Mouse (Mus musculus): ENCODE results near the gene Ezh1. TPM values are rescaled to one million over a fixed set of nuclear protein-coding genes. Genes with fewer than 3 reads are reported as not detected.

Ezh1 gene
- polyA plus RNA-seq, 1 experiment = 42.8 TPM

GRCm38 (mm10) chr11:101149178-101150105 is 76.8 kb downstream of the Ezh1 start:
- Histone ChIP-seq H3K4me1 (ENCODE audit: control insufficient read depth, insufficient read depth, low read length) (peaks cover 2% of the 10 kb centered on the region), H3K9me3 (replicated peaks; ENCODE audit: control insufficient read depth, insufficient read depth, low read length, poor library complexity, severe bottlenecking) (no peaks in the 10 kb centered on the region), H3K27me3 (ENCODE audit: control insufficient read depth, insufficient read depth, low read length, poor library complexity, severe bottlenecking) (no peaks in the 10 kb centered on the region), H3K4me3 (ENCODE audit: low read depth, low read length) (no peak overlapping the region), H3K27ac (ENCODE audit: insufficient read depth, low read length) (no peak overlapping the region), H3K36me3 (ENCODE audit: control insufficient read depth, insufficient read depth, low read length, poor library complexity, severe bottlenecking) (no peaks in the 10 kb centered on the region), H3K9ac (ENCODE audit: low read depth, poor library complexity, severe bottlenecking) (no peak overlapping the region)
- no peak for TF ChIP-seq POLR2A (IDR thresholded peaks at IDR 0.05; ENCODE audit: insufficient read depth, low read length)
- no peak for TF ChIP-seq EP300 (IDR thresholded peaks at IDR 0.05; ENCODE audit: insufficient read depth, low read depth, low read length)
- no peak for TF ChIP-seq CTCF (IDR thresholded peaks at IDR 0.05; ENCODE audit: low read depth, low read length)

DNA sequence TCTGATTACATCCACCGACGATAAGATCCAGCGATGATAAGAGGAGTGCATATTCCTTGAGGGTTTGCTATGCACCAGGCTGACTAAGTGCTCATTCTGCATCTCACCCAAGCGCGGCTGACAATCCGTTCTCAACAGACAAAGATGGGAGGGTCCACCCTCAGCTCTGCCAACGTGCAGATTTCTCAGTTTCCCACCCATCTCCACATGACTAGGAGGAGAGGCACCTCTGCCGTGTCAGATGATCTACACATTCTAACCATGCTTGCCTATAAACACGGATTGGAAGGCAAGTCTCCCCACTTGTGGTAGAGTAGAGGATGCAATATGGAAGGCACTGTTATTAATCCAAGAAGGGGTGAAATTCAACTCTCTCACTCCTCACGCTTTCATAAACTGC is 77.5 kb downstream of the Ezh1 start:
- no peaks in the 10 kb centered on the region for H3K27me3 ChIP-seq (ENCODE audit: control insufficient read depth, insufficient read depth, low read length, poor library complexity, severe bottlenecking)
- TF ChIP-seq CTCF (IDR thresholded peaks at IDR 0.05; ENCODE audit: low read depth, low read length) (no peak), POLR2A (IDR thresholded peaks at IDR 0.05; ENCODE audit: insufficient read depth, low read length) (no peak), EP300 (IDR thresholded peaks at IDR 0.05; ENCODE audit: insufficient read depth, low read depth, low read length) (no peak)
- peaks cover 2% of the 10 kb centered on the region for H3K4me1 ChIP-seq (ENCODE audit: control insufficient read depth, insufficient read depth, low read length)
- H3K9me3 ChIP-seq (replicated peaks; ENCODE audit: control insufficient read depth, insufficient read depth, low read length, poor library complexity, severe bottlenecking) = no peaks in the 10 kb centered on the region
- no peak overlapping the region for H3K4me3 ChIP-seq (ENCODE audit: low read depth, low read length)
- H3K27ac ChIP-seq (ENCODE audit: insufficient read depth, low read length) = no peak overlapping the region
- no peak overlapping the region for H3K9ac ChIP-seq (ENCODE audit: low read depth, poor library complexity, severe bottlenecking)
- H3K36me3 ChIP-seq (ENCODE audit: control insufficient read depth, insufficient read depth, low read length, poor library complexity, severe bottlenecking) = no peaks in the 10 kb centered on the region

DNA sequence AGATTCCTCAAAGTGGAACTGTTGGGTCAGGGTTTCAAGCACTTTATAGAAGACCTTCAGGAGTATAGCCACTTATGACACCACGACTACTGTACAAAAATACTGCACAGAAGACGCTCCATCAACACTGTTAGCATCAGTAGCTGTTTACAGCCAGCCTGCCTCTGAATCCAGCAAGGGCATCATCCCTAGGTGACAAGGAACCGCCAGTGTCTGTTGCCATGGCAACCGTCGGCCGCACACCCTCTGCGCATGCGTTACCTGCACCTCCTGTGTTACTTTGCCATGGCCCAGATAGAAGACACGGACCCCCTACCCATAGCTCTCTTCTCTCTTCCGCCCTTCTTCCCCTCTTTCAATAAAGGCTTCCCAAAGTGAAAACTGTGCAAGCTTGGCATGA is 79.9 kb downstream of the Ezh1 start:
- Histone ChIP-seq H3K27me3 (ENCODE audit: control insufficient read depth, insufficient read depth, low read length, poor library complexity, severe bottlenecking) (no peaks in the 10 kb centered on the region), H3K9me3 (replicated peaks; ENCODE audit: control insufficient read depth, insufficient read depth, low read length, poor library complexity, severe bottlenecking) (no peaks in the 10 kb centered on the region), H3K4me1 (ENCODE audit: control insufficient read depth, insufficient read depth, low read length) (peaks cover 2% of the 10 kb centered on the region), H3K4me3 (ENCODE audit: low read depth, low read length) (no peak overlapping the region), H3K27ac (ENCODE audit: insufficient read depth, low read length) (no peak overlapping the region), H3K9ac (ENCODE audit: low read depth, poor library complexity, severe bottlenecking) (no peak overlapping the region), H3K36me3 (ENCODE audit: control insufficient read depth, insufficient read depth, low read length, poor library complexity, severe bottlenecking) (no peaks in the 10 kb centered on the region)
- no peak for TF ChIP-seq EP300 (IDR thresholded peaks at IDR 0.05; ENCODE audit: insufficient read depth, low read depth, low read length)
- no peak for TF ChIP-seq CTCF (IDR thresholded peaks at IDR 0.05; ENCODE audit: low read depth, low read length)
- no peak for TF ChIP-seq POLR2A (IDR thresholded peaks at IDR 0.05; ENCODE audit: insufficient read depth, low read length)

- Histone ChIP-seq H3K27ac (ENCODE audit: insufficient read depth, low read length) (peak overlapping the region; percentile 35), H3K9ac (ENCODE audit: low read depth, poor library complexity, severe bottlenecking) (peak overlapping the region; percentile 10), H3K36me3 (ENCODE audit: control insufficient read depth, insufficient read depth, low read length, poor library complexity, severe bottlenecking) (no peaks in the 10 kb centered on the region), H3K4me3 (ENCODE audit: low read depth, low read length) (peak overlapping the region; percentile 7), H3K9me3 (replicated peaks; ENCODE audit: control insufficient read depth, insufficient read depth, low read length, poor library complexity, severe bottlenecking) (no peaks in the 10 kb centered on the region), H3K4me1 (ENCODE audit: control insufficient read depth, insufficient read depth, low read length) (no peaks in the 10 kb centered on the region), H3K27me3 (ENCODE audit: control insufficient read depth, insufficient read depth, low read length, poor library complexity, severe bottlenecking) (no peaks in the 10 kb centered on the region)
- TF ChIP-seq CTCF (IDR thresholded peaks at IDR 0.05; ENCODE audit: low read depth, low read length) (no peak), EP300 (IDR thresholded peaks at IDR 0.05; ENCODE audit: insufficient read depth, low read depth, low read length) (no peak), POLR2A (IDR thresholded peaks at IDR 0.05; ENCODE audit: insufficient read depth, low read length) (no peak)
Measured at GRCm38 (mm10) chr11:101143338-101144225, 82.7 kb downstream of the Ezh1 start.

DNA sequence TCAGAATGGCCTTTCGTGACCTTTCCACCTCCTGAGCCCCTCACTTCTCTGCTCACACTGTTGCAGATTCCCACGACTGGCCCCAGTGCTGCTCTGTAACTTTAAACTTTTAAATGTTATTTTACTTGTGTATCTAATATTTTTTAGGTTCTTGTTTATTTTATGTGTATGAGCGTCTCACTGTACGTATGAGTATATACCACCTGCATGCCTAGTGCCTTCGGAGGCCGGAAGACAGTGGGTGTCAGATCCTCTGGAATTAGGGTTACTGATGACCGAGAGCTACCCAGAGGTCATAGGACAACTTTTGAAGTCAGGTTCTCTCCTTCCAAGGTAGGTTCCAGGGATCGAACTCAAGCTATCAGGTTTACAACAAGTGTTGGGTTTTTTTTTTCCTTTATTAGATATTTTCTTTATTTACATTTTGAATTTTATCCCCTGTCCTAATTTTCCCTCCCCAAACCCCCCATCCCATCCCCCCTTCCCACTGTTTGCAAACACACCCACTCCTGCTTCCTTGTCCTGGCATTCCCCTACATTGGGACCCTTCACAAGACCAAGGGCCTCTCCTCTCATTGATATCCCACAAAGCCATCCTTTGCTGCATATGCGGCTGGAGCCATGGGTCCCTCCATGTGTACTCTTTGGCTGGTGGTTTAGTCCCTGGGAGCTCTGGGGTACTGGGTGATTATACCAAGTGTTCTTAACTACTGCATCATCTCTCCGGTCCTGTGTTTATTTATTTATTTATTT is 83.9 kb downstream of the Ezh1 start:
- Histone ChIP-seq H3K4me3 (ENCODE audit: low read depth, low read length) (no peak overlapping the region), H3K9me3 (replicated peaks; ENCODE audit: control insufficient read depth, insufficient read depth, low read length, poor library complexity, severe bottlenecking) (no peaks in the 10 kb centered on the region), H3K36me3 (ENCODE audit: control insufficient read depth, insufficient read depth, low read length, poor library complexity, severe bottlenecking) (no peaks in the 10 kb centered on the region), H3K27me3 (ENCODE audit: control insufficient read depth, insufficient read depth, low read length, poor library complexity, severe bottlenecking) (no peaks in the 10 kb centered on the region), H3K9ac (ENCODE audit: low read depth, poor library complexity, severe bottlenecking) (no peak overlapping the region), H3K27ac (ENCODE audit: insufficient read depth, low read length) (no peak overlapping the region), H3K4me1 (ENCODE audit: control insufficient read depth, insufficient read depth, low read length) (no peaks in the 10 kb centered on the region)
- TF ChIP-seq POLR2A (IDR thresholded peaks at IDR 0.05; ENCODE audit: insufficient read depth, low read length) (no peak), EP300 (IDR thresholded peaks at IDR 0.05; ENCODE audit: insufficient read depth, low read depth, low read length) (no peak), CTCF (IDR thresholded peaks at IDR 0.05; ENCODE audit: low read depth, low read length) (no peak)

Other genes with a start within 250 kb of the Ezh1 start
- 33.7 and 37.5 TPM in 2 replicates for gene Atp6v0a1, start 217.0 kb downstream of the Ezh1 start, polyA plus RNA-seq (2011; ENCODE audit: insufficient read depth, insufficient read length, low read depth, missing spikeins)
- gene Naglu, start 156.5 kb downstream of the Ezh1 start, polyA plus RNA-seq (2011; ENCODE audit: insufficient read depth, insufficient read length, low read depth, missing spikeins) = 7.3 and 7.9 TPM in 2 replicates
- 1.0 TPM in 1 of 2 replicates, not detected in the other for gene Hsd17b1, start 148.1 kb downstream of the Ezh1 start, polyA plus RNA-seq (2011; ENCODE audit: insufficient read depth, insufficient read length, low read depth, missing spikeins)
- 21.7 and 24.5 TPM in 2 replicates for gene Coasy, start 143.9 kb downstream of the Ezh1 start, polyA plus RNA-seq (2011; ENCODE audit: insufficient read depth, insufficient read length, low read depth, missing spikeins)
- 40.5 and 44.8 TPM in 2 replicates for gene Mlx, start 139.2 kb downstream of the Ezh1 start, polyA plus RNA-seq (2011; ENCODE audit: insufficient read depth, insufficient read length, low read depth, missing spikeins)
- 35.1 and 35.3 TPM in 2 replicates for gene Psmc3ip, start 131.0 kb downstream of the Ezh1 start, polyA plus RNA-seq (2011; ENCODE audit: insufficient read depth, insufficient read length, low read depth, missing spikeins)
- 32.3 and 33.6 TPM in 2 replicates for gene Retreg3, start 106.6 kb downstream of the Ezh1 start, polyA plus RNA-seq (2011; ENCODE audit: insufficient read depth, insufficient read length, low read depth, missing spikeins)
- 55.3 and 60.5 TPM in 2 replicates for gene Tubg1, start 106.5 kb downstream of the Ezh1 start, polyA plus RNA-seq (2011; ENCODE audit: insufficient read depth, insufficient read length, low read depth, missing spikeins)
- 1.9 and 3.0 TPM in 2 replicates for gene Tubg2, start 70.6 kb downstream of the Ezh1 start, polyA plus RNA-seq (2011; ENCODE audit: insufficient read depth, insufficient read length, low read depth, missing spikeins)
- gene Cntnap1, start 55.9 kb downstream of the Ezh1 start, polyA plus RNA-seq (2011; ENCODE audit: insufficient read depth, insufficient read length, low read depth, missing spikeins) = 0.15 and 0.37 TPM in 2 replicates
- 2.5 and 4.4 TPM in 2 replicates for gene Plekhh3, start 55.1 kb downstream of the Ezh1 start, polyA plus RNA-seq (2011; ENCODE audit: insufficient read depth, insufficient read length, low read depth, missing spikeins)
- gene Ccr10, start 51.0 kb downstream of the Ezh1 start, polyA plus RNA-seq (2011; ENCODE audit: insufficient read depth, insufficient read length, low read depth, missing spikeins) = not detected in 2 replicates
- gene Ramp2, start 19.6 kb upstream of the Ezh1 start, polyA plus RNA-seq (2011; ENCODE audit: insufficient read depth, insufficient read length, low read depth, missing spikeins) = 3.4 and 4.9 TPM in 2 replicates
- gene Vps25, start 27.2 kb upstream of the Ezh1 start, polyA plus RNA-seq (2011; ENCODE audit: insufficient read depth, insufficient read length, low read depth, missing spikeins) = 135 and 143 TPM in 2 replicates
- gene Wnk4, start 34.1 kb upstream of the Ezh1 start, polyA plus RNA-seq (2011; ENCODE audit: insufficient read depth, insufficient read length, low read depth, missing spikeins) = 0.85 and 0.96 TPM in 2 replicates
- 14.6 and 14.9 TPM in 2 replicates for gene Cntd1, start 52.5 kb upstream of the Ezh1 start, polyA plus RNA-seq (2011; ENCODE audit: insufficient read depth, insufficient read length, low read depth, missing spikeins)
- 44.8 and 53.0 TPM in 2 replicates for gene Coa3, start 52.7 kb upstream of the Ezh1 start, polyA plus RNA-seq (2011; ENCODE audit: insufficient read depth, insufficient read length, low read depth, missing spikeins)
- gene Becn1, start 75.8 kb upstream of the Ezh1 start, polyA plus RNA-seq (2011; ENCODE audit: insufficient read depth, insufficient read length, low read depth, missing spikeins) = 48.2 and 53.0 TPM in 2 replicates
- 161 and 168 TPM in 2 replicates for gene Psme3, start 89.8 kb upstream of the Ezh1 start, polyA plus RNA-seq (2011; ENCODE audit: insufficient read depth, insufficient read length, low read depth, missing spikeins)
- 3.5 and 5.8 TPM in 2 replicates for gene Aoc2, start 98.6 kb upstream of the Ezh1 start, polyA plus RNA-seq (2011; ENCODE audit: insufficient read depth, insufficient read length, low read depth, missing spikeins)
- gene Aoc3, start 104.1 kb upstream of the Ezh1 start, polyA plus RNA-seq (2011; ENCODE audit: insufficient read depth, insufficient read length, low read depth, missing spikeins) = 0.84 and 0.94 TPM in 2 replicates
- not detected in 2 replicates for gene G6pc, start 141.1 kb upstream of the Ezh1 start, polyA plus RNA-seq (2011; ENCODE audit: insufficient read depth, insufficient read length, low read depth, missing spikeins)
- 45.2 and 45.4 TPM in 2 replicates for gene Aarsd1, start 191.2 kb upstream of the Ezh1 start, polyA plus RNA-seq (2011; ENCODE audit: insufficient read depth, insufficient read length, low read depth, missing spikeins)
- 8.8 and 9.4 TPM in 2 replicates for gene Gm27029, start 198.3 kb upstream of the Ezh1 start, polyA plus RNA-seq (2011; ENCODE audit: insufficient read depth, insufficient read length, low read depth, missing spikeins)
- 5.4 and 5.8 TPM in 2 replicates for gene Rundc1, start 198.6 kb upstream of the Ezh1 start, polyA plus RNA-seq (2011; ENCODE audit: insufficient read depth, insufficient read length, low read depth, missing spikeins)
- gene Ptges3l, start 198.9 kb upstream of the Ezh1 start, polyA plus RNA-seq (2011; ENCODE audit: insufficient read depth, insufficient read length, low read depth, missing spikeins) = not detected in 2 replicates
- gene Rpl27, start 215.8 kb upstream of the Ezh1 start, polyA plus RNA-seq (2011; ENCODE audit: insufficient read depth, insufficient read length, low read depth, missing spikeins) = 1,188 and 1,249 TPM in 2 replicates
- 6.7 and 9.0 TPM in 2 replicates for gene Ifi35, start 221.9 kb upstream of the Ezh1 start, polyA plus RNA-seq (2011; ENCODE audit: insufficient read depth, insufficient read length, low read depth, missing spikeins)
- gene Rnd2, start 238.5 kb upstream of the Ezh1 start, polyA plus RNA-seq (2011; ENCODE audit: insufficient read depth, insufficient read length, low read depth, missing spikeins) = 11.2 and 11.4 TPM in 2 replicates
- gene Vat1, start 239.8 kb upstream of the Ezh1 start, polyA plus RNA-seq (2011; ENCODE audit: insufficient read depth, insufficient read length, low read depth, missing spikeins) = 91.2 and 101 TPM in 2 replicates

All from ES-Bruce4 (cell line).